Mouse (Mus musculus) c-Kit-positive CD71-negative TER-119-negative erythroid progenitor cells, embryonic 14.5 days (primary cell): ENCODE measurements around the gene R3hcc1l.
A peak's percentile ranks its signal among the peaks of the same experiment; 100 is the strongest.

ENCODE experiments used
- DNase-seq: peaks from one replicate; pipeline ENCODE4 v3.0.0-alpha.2; 2013; ENCODE audit warnings: low read depth

The R3hcc1l gene

GRCm38 (mm10) chr19:42601445-42601844 lies 82.9 kb downstream of the R3hcc1l start:
- no peak for DNase-seq

GRCm38 (mm10) chr19:42602041-42602440 lies 83.5 kb downstream of the R3hcc1l start:
- DNase-seq = no peak

- no peak for DNase-seq
These were observed 84.0 kb downstream of the R3hcc1l start for GRCm38 (mm10) chr19:42602576-42602975.

GRCm38 (mm10) chr19:42608082-42608481 lies 89.5 kb downstream of the R3hcc1l start:
- no peak for DNase-seq

GRCm38 (mm10) chr19:42609716-42610115 lies 91.2 kb downstream of the R3hcc1l start:
- DNase-seq = no peak

GRCm38 (mm10) chr19:42611746-42612145 lies 93.2 kb downstream of the R3hcc1l start:
- DNase-seq = no peak

- DNase-seq = peak; percentile 5
These were observed 94.1 kb downstream of the R3hcc1l start, which contains the start of gene Loxl4 for GRCm38 (mm10) chr19:42612654-42613053. Gene Loxl4, minus strand, starts transcription at chr19:42612813.

GRCm38 (mm10) chr19:42613116-42613515 lies 94.6 kb downstream of the R3hcc1l start:
- no peak for DNase-seq

- DNase-seq = no peak
These were observed 95.2 kb downstream of the R3hcc1l start for GRCm38 (mm10) chr19:42613647-42614225.

GRCm38 (mm10) chr19:42628068-42628467 lies 109.5 kb downstream of the R3hcc1l start:
- DNase-seq = no peak

GRCm38 (mm10) chr19:42631541-42631961 lies 113.0 kb downstream of the R3hcc1l start:
- no peak for DNase-seq

- no peak for DNase-seq
These were observed 113.7 kb downstream of the R3hcc1l start for GRCm38 (mm10) chr19:42632301-42632700.

- DNase-seq = no peak
These were observed 115.1 kb downstream of the R3hcc1l start for GRCm38 (mm10) chr19:42633650-42634049.

- no peak for DNase-seq
These were observed 118.1 kb downstream of the R3hcc1l start for GRCm38 (mm10) chr19:42636631-42637030.

- DNase-seq = no peak
These were observed 120.3 kb downstream of the R3hcc1l start for GRCm38 (mm10) chr19:42638604-42639481.

GRCm38 (mm10) chr19:42639544-42639943 lies 121.0 kb downstream of the R3hcc1l start:
- no peak for DNase-seq

GRCm38 (mm10) chr19:42640211-42640610 lies 121.7 kb downstream of the R3hcc1l start:
- DNase-seq = no peak
